Mouse (Mus musculus): Measurements from ENCODE around the gene Gnptg. TPM values are rescaled to one million over a fixed set of nuclear protein-coding genes. Genes with fewer than 3 reads are reported as not detected.

Gene Gnptg
- total RNA-seq (2021) = 10 to 100 TPM; 13.9 TPM

DNA sequence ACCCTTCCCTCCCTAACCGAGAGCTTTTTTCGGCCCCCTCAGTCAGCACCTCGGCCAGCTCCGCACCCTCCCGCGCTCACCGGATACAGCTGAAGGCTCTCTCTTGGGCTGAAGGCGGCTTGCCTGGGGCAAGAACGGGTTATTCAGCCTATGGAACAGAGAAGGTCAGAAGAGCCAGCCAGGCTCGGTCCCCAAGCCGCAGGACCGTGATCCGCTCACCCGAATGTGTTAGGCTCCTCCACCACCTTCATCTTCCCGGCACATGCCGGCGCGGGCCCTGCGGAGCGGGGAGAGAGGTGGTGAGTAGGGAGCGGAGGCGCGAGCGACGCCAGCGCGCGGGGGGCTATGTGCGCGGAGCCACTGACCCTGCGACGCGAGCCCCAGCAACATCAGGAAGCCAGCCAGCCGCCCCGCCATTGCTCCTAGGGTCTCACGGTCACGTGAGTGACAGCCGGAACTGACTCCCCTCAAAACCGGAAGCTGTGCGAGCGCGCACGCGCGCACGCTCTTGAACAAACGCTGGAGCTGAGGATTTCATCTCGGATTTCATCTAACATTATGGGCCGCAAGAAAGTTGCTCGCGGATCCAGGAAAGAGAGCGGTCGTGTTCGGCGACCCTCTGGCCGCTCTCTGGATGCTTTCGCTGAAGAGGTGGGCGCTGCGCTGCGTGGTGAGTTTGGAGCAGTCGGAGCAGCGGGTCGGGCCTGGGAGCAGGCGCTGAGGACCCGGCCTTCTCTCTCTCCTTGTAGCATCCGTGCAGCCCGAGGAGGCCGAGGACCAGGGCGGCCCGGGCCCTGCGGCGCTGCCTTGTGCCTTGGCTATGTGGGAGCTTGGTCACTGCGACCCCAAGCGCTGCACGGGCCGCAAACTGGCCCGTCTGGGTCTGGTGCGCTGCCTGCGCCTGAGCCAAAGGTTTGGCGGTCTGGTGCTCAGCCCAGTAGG is at the start of gene Gnptg, which contains the start of gene Tsr3:
Gene Gnptg (minus strand): TSS at position 430 of the 942 bp plus-strand sequence.
Gene Tsr3 (plus strand): TSS at position 476 of the 942 bp plus-strand sequence.
- DNase-seq = peak; percentile 82 to 84
- intact Hi-C loops (cut with DNase I) = no loop called here

GRCm38 (mm10) chr17:25288842-25289241 is 48.9 kb upstream of the Gnptg start:
- peak in 1 of 2 experiments; percentile 31 for DNase-seq
- intact Hi-C loops (cut with DNase I) = no loop called here

DNA sequence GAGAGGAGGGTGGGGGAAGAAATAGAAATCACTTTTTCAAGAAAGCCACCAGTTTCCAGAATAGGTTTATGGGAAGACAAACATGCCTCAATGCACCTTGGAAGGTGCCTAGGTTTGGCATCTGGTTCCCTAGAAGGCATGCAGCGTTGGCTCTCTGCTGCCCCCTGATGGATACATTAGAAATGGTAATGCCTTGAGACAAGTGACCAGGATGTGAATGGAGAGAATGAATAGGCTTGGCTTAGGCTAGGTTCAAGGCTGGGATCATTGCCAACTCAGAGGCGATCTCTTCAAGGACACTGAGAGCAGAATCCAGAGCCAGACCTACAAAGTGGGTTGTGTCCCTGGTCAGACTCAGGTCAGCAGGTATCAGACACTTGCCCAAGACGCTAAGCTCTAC is 45.1 kb upstream of the Gnptg start:
- DNase-seq = peak; percentile 60 to 70
- intact Hi-C loops (cut with DNase I) = loop anchor here (2.0 kb wide), 1 partner anchor 342 kb away; no protein-coding TSS in a partner anchor

GRCm38 (mm10) chr17:25282133-25282532 is 42.2 kb upstream of the Gnptg start:
- peak in 1 of 2 experiments; percentile 44 for DNase-seq
- intact Hi-C loops (cut with DNase I) = no loop called here

DNA sequence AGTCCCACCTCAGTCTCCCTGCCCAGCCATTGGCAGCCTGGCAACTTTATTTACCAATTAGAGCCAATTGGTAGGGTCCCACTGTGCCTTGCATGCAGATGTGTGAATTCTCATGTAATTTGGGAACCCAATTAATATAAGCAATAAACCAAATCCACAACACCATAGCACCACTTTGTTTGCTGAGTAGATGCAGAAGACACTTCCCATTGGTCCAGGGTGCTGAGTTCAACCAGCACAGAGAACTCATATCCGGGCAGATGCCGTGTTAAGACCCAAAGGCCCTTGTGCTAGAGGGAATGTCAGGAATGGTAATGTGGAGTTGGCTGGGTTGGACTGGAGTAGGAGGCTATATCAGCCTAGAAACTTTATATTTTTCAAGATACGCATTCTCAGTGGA is 35.9 kb upstream of the Gnptg start:
- no peak for DNase-seq
- intact Hi-C loops (cut with DNase I) = no loop called here

- no peak for DNase-seq
- intact Hi-C loops (cut with DNase I) = loop anchor here (5.0 kb wide), 3 partner anchors 142 to 257 kb away; partner anchors contain the start of genes Clcn7, Cramp1l, Ift140 and Telo2
Observed at GRCm38 (mm10) chr17:25274571-25275346, 34.8 kb upstream of the Gnptg start, which contains the start of gene Ube2i. Gene Ube2i, minus strand, starts transcription at chr17:25274622.

DNA sequence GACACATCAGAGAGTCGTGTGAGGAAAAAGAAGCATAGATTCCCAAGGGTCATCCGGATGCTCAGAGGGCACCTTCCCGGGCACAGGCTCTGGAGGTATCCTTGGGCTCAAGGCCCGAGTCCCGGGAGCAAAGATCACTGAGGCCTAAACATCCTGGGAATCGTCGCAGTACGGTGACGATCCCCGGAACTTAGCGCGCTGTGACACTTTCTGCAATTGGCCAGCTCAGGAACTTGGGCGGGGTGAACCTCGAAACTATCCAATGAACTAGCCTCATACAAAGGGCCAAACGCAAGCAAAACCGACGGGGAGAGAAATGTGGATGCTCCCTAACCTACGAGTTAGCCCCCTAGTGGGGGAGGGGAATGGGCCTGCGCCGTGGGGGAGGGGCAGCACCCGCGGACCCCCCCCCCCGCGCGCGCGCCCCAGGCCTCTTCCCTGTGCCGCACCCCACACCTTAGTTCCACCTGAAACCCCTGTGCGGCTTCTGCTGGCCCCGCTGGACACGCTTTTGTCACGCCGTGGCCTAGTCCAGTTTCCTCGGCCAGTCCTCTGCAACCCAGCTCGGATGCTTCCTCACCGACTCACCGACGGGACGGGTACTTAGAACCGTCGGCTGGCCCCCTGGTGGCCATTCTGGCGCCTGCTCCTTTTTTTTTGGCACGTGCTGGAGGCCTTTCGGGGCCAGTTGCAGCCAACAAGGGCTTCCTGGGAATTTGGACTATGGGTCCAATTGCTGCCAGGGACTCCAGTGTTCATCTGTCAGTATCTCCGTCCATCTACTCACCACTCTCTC is 34.0 kb upstream of the Gnptg start:
- DNase-seq = peak; percentile 97 to 99
- intact Hi-C loops (cut with DNase I) = loop anchor here (2.0 to 5.0 kb wide), 4 partner anchors 89 to 257 kb away; partner anchors contain the start of genes BC003965, Clcn7, Cramp1l and Ift140

- peak; percentile 91 to 99 for DNase-seq
- intact Hi-C loops (cut with DNase I) = loop anchor here (2.0 to 5.0 kb wide), 4 partner anchors 88 to 256 kb away; partner anchors contain the start of genes BC003965, Clcn7, Cramp1l and Ift140
Observed at GRCm38 (mm10) chr17:25272951-25273705, 33.2 kb upstream of the Gnptg start.

DNA sequence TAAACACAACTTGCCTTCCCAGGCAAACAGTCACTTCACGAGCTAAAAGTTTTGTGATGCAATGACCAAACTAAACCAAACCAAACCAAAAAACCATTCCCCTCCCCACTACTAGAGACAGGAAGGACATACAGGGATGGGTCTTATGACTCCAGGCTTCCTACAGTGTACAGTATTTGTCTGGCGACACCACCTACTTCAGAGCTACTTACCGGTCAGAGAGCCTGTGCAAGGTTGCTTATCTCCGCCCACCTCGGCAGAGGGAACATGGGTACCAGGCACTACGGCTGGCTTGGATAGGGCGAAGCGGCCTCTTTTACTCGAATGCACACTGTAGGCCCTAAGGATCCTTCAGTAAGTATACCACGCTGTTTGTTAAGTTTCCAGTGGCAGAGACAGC is 32.4 kb upstream of the Gnptg start:
- no peak for DNase-seq
- intact Hi-C loops (cut with DNase I) = loop anchor here (2.0 to 5.0 kb wide), 4 partner anchors 88 to 255 kb away; partner anchors contain the start of genes BC003965, Clcn7, Cramp1l and Ift140

- intact Hi-C loops (cut with DNase I) = loop anchor here (5.0 kb wide), 3 partner anchors 139 to 254 kb away; partner anchors contain the start of genes Clcn7, Cramp1l, Ift140 and Telo2
- no peak for DNase-seq
Observed at GRCm38 (mm10) chr17:25270795-25271335, 30.9 kb upstream of the Gnptg start.

DNA sequence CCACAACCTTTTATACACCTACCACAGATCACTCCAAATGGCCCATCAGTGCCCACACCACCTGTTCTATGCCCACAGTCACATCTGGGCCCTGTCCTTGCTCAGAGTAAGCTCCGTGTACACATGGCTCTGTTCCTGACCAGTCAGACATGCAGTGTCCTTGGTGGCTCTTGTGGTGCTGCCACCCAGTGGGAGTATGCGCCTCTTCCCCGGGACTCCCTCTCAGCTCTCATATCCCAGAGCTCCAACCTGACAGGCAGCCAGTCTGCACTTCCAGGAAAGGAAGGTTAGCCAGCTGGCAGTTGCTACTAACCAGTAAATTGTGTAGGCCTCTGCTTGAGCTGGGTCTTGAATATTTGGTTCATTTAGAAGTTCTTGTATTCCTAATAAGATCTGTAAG is 24.5 kb upstream of the Gnptg start:
- intact Hi-C loops (cut with DNase I) = loop anchor here (5.0 kb wide), 1 partner anchor 678 kb away; the partner anchor contains the start of genes Nhlrc4 and Pigq
- peak; percentile 37 to 41 for DNase-seq

- intact Hi-C loops (cut with DNase I) = no loop called here
- no peak for DNase-seq
Observed at GRCm38 (mm10) chr17:25257804-25258261, 17.9 kb upstream of the Gnptg start.

- no peak for DNase-seq
- intact Hi-C loops (cut with DNase I) = no loop called here
Observed at GRCm38 (mm10) chr17:25256140-25256754, 16.3 kb upstream of the Gnptg start, which contains the start of gene Baiap3. Gene Baiap3, minus strand, starts transcription at chr17:25256364.

GRCm38 (mm10) chr17:25255110-25255509 is 15.2 kb upstream of the Gnptg start:
- intact Hi-C loops (cut with DNase I) = no loop called here
- no peak for DNase-seq

DNA sequence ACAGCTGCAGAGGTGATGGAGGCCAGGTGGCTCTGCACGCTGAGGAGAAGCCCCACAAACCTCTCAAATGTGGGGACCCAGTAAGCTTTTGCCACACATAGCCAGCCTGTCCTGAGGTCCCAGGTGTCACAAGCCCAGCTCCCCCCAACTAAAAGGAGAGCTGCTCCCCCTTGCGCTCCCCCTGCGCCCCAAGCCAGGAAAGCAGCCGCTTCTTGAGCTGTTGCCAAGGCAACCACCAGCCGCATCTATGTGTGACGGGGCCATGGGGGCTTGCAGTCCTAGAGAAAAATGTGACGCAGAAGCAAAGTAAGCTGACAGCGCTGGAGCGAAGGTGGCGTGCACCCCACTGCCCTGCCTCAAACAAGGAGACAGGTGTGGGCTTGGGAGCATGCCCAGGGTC is 13.8 kb upstream of the Gnptg start:
- no peak for DNase-seq
- intact Hi-C loops (cut with DNase I) = no loop called here

DNA sequence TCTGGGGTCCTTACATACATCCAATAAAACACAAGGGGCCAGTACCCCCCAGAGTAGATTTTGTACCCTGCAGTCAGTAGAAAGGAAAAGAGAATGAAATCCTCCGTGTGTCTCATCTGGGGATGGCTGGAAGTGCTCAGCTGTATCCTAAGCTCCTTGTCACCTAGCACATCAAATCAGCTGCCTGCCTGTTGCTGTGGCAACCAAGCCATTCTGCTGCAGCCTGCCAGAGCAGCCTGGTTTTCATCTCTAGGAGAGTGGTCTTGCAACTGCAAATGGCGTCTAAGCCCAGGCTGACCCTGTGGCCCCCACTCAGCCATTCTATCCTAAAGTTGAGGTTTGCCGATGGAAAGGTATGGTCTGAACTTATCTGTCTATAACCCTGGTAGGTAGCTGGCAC is 12.7 kb upstream of the Gnptg start:
- no peak for DNase-seq

GRCm38 (mm10) chr17:25250181-25250835 is 10.4 kb upstream of the Gnptg start:
- intact Hi-C loops (cut with DNase I) = no loop called here
- no peak for DNase-seq

More for the DNA sequence above, 12.7 kb upstream of the Gnptg start:
- intact Hi-C loops (cut with DNase I) = no loop called here
